Mouse (Mus musculus) neural tube, embryonic 11.5 days (tissue): ENCODE results near the gene Loxl4. TPM values are rescaled to one million over a fixed set of nuclear protein-coding genes. Genes with fewer than 3 reads are reported as not detected.

ENCODE experiments used
- ATAC-seq: fragments of 200-750 bp; cut with Nextera tagmentation; 2 replicates; pipeline ENCODE4 v1.8.0; 2017; ENCODE audit warnings: moderate number of reproducible peaks, mild to moderate bottlenecking, moderate TSS enrichment, moderate library complexity; ENCODE audit not compliant: insufficient read depth, low FRiP score, low TSS enrichment
- DNase-seq: peaks from one replicate; pipeline ENCODE4 v3.0.0-alpha.2; 2015; ENCODE audit warnings: low spot score
- H3K27ac ChIP-seq: fragments of 300-500 bp; sonication (generic); 2 replicates; pipeline ENCODE4 v1.5.1; 2014; ENCODE audit warnings: low read depth, mild to moderate bottlenecking, low read length
- H3K27me3 ChIP-seq: fragments of 300-500 bp; sonication (generic); 2 replicates; pipeline ENCODE4 v1.6.1; 2014; ENCODE audit warnings: mild to moderate bottlenecking, low read length, mixed read lengths; ENCODE audit not compliant: control insufficient read depth, insufficient read depth
- H3K36me3 ChIP-seq: fragments of 300-500 bp; sonication (generic); 2 replicates; pipeline ENCODE4 v1.6.1; 2014; ENCODE audit warnings: mild to moderate bottlenecking, low read length, moderate library complexity, mixed read lengths; ENCODE audit not compliant: control insufficient read depth, insufficient read depth
- H3K4me1 ChIP-seq: fragments of 300-500 bp; sonication (generic); 2 replicates; pipeline ENCODE4 v1.6.1; 2014; ENCODE audit warnings: low read length, mixed read lengths; ENCODE audit not compliant: control insufficient read depth, insufficient read depth
- H3K4me2 ChIP-seq: fragments of 300-500 bp; sonication (generic); 2 replicates; pipeline ENCODE4 v1.6.1; 2014; ENCODE audit warnings: low read depth, mild to moderate bottlenecking, moderate library complexity
- H3K4me3 ChIP-seq: fragments of 300-500 bp; sonication (generic); 2 replicates; pipeline ENCODE4 v1.5.1; 2014; ENCODE audit warnings: low read depth, low read length
- H3K9ac ChIP-seq: fragments of 300-500 bp; sonication (generic); 2 replicates; pipeline ENCODE4 v1.6.1; 2014; ENCODE audit warnings: mild to moderate bottlenecking, low read length
- H3K9me3 ChIP-seq: fragments of 300-500 bp; sonication (generic); 2 replicates; pipeline ENCODE4 v1.6.1; 2016; ENCODE audit warnings: low read length; ENCODE audit not compliant: control insufficient read depth
- WGBS: fragments of 180-500 bp; shearing (Covaris S2); extraction: QIAGEN DNeasy Blood & Tissue Kit; methylation state at CpG from one replicate; pipeline ENCODE4 v1.1.7; 2014; 5-methylcytosine and 5-hydroxymethylcytosine counted together
- polyA plus RNA-seq: library from polyadenylated mRNA; unstranded; fragments of >200 nt; fragmentation: Nextera tagmentation; extraction: Ambion mirVana; gene quantifications from 2 replicates; pipeline ENCODE4 v1.2.1, GENCODE M21; 2014

Gene Loxl4
- polyA plus RNA-seq, 1 experiment from 2014 or later: 0.46 TPM

- no peak overlapping the region for H3K4me2 ChIP-seq
- H3K36me3 ChIP-seq: no peaks in the 10 kb centered on the region
- no peak overlapping the region for H3K9ac ChIP-seq
- DNase-seq: no peak
- no peaks in the 10 kb centered on the region for H3K9me3 ChIP-seq
- no peaks in the 10 kb centered on the region for H3K4me1 ChIP-seq
- no peak overlapping the region for H3K27ac ChIP-seq
- no peak for ATAC-seq
- H3K4me3 ChIP-seq: no peak overlapping the region
- no peaks in the 10 kb centered on the region for H3K27me3 ChIP-seq
These were observed 45.6 kb downstream of the Loxl4 start for GRCm38 (mm10) chr19:42567020-42567419.

GRCm38 (mm10) chr19:42566283-42567019 is 46.2 kb downstream of the Loxl4 start:
- H3K4me2 ChIP-seq: no peak overlapping the region
- no peaks in the 10 kb centered on the region for H3K27me3 ChIP-seq
- 96% methylated on average over 4 of the region's 4 CpGs for WGBS
- H3K9me3 ChIP-seq: no peaks in the 10 kb centered on the region
- H3K36me3 ChIP-seq: no peaks in the 10 kb centered on the region
- H3K4me1 ChIP-seq: no peaks in the 10 kb centered on the region
- H3K9ac ChIP-seq: no peak overlapping the region
- H3K4me3 ChIP-seq: no peak overlapping the region
- ATAC-seq (no peak), DNase-seq (no peak)
- no peak overlapping the region for H3K27ac ChIP-seq

GRCm38 (mm10) chr19:42563726-42564270 is 48.8 kb downstream of the Loxl4 start:
- H3K4me3 ChIP-seq: no peak overlapping the region
- no peak overlapping the region for H3K4me2 ChIP-seq
- H3K9ac ChIP-seq: no peak overlapping the region
- H3K27me3 ChIP-seq: no peaks in the 10 kb centered on the region
- DNase-seq (no peak), ATAC-seq (no peak)
- no peak overlapping the region for H3K27ac ChIP-seq
- H3K9me3 ChIP-seq: no peaks in the 10 kb centered on the region
- WGBS: 89% methylated on average over 3 of the region's 3 CpGs
- no peaks in the 10 kb centered on the region for H3K4me1 ChIP-seq
- no peaks in the 10 kb centered on the region for H3K36me3 ChIP-seq

GRCm38 (mm10) chr19:42562981-42563380 is 49.6 kb downstream of the Loxl4 start:
- H3K9me3 ChIP-seq: no peaks in the 10 kb centered on the region
- H3K9ac ChIP-seq: no peak overlapping the region
- 93% methylated on average over 3 of the region's 3 CpGs for WGBS
- H3K27ac ChIP-seq: no peak overlapping the region
- DNase-seq (no peak), ATAC-seq (no peak)
- no peaks in the 10 kb centered on the region for H3K27me3 ChIP-seq
- no peaks in the 10 kb centered on the region for H3K4me1 ChIP-seq
- H3K36me3 ChIP-seq: no peaks in the 10 kb centered on the region
- no peak overlapping the region for H3K4me3 ChIP-seq
- no peak overlapping the region for H3K4me2 ChIP-seq

GRCm38 (mm10) chr19:42561991-42562390 is 50.6 kb downstream of the Loxl4 start:
- Histone ChIP-seq H3K4me3 (no peak overlapping the region), H3K27ac (no peak overlapping the region), H3K36me3 (no peaks in the 10 kb centered on the region), H3K9me3 (no peaks in the 10 kb centered on the region), H3K4me2 (no peak overlapping the region), H3K27me3 (no peaks in the 10 kb centered on the region), H3K9ac (no peak overlapping the region), H3K4me1 (no peaks in the 10 kb centered on the region)
- ATAC-seq: no peak
- no peak for DNase-seq
- 98% methylated on average over 1 of the region's 1 CpGs for WGBS

GRCm38 (mm10) chr19:42558701-42559100 is 53.9 kb downstream of the Loxl4 start:
- WGBS: 91% methylated on average over 3 of the region's 3 CpGs
- ATAC-seq: no peak
- H3K9ac ChIP-seq: no peak overlapping the region
- H3K27ac ChIP-seq: no peak overlapping the region
- H3K4me2 ChIP-seq: no peak overlapping the region
- no peaks in the 10 kb centered on the region for H3K9me3 ChIP-seq
- H3K36me3 ChIP-seq: no peaks in the 10 kb centered on the region
- no peak overlapping the region for H3K4me3 ChIP-seq
- no peaks in the 10 kb centered on the region for H3K27me3 ChIP-seq
- no peak for DNase-seq
- no peaks in the 10 kb centered on the region for H3K4me1 ChIP-seq

Other genes with a start within 250 kb of the Loxl4 start
- gene Crtac1, start 181.0 kb downstream of the Loxl4 start, polyA plus RNA-seq: 35.0 and 35.5 TPM in 2 replicates
- gene R3hcc1l, start 94.1 kb downstream of the Loxl4 start, polyA plus RNA-seq: 20.8 and 23.9 TPM in 2 replicates
- 0.95 and 1.1 TPM in 2 replicates for gene Pyroxd2, start 140.0 kb upstream of the Loxl4 start, polyA plus RNA-seq
- 11.7 and 14.2 TPM in 2 replicates for gene Hps1, start 167.2 kb upstream of the Loxl4 start, polyA plus RNA-seq